In the genomic region with DNA sequence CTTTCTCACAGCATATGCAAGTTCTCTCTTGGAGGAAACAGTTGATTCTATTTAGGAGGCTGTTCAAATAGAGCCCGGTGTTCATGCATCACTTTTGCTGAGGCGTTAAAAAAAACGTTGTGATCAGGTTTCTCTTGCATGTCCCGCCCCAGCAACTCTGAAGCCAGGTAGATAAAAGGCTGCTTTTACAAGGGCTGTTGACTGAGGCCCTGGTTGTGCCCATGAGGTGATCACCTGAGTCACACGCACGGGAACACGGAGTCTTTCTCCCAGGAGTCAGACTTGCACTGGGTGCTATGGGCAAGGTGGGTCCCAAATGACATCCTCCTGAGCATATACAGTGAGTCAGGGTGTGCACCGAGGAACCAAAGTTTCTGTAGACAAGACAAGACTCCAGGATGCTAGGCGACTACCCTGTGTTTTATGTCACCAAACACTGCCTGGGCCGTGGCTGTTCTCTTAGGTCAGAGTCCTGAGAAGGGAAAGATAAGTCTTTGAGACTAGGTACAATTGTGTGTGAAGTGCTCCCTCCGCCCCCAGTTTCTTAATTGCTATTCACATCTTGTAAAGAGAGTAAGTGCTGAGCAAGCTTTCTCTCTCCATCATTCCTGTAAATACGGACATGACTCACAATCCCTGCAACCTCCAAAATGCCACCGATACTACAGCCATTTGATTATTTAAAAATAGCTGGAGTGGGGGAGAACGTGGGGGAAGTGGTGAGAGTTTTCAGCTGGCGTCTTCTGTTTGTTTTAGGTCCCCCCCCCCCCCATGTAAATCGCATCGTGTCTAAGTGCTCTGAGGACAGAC, we compare ENCODE assay signal across 27 mouse cellular contexts. TPM values are rescaled to one million over a fixed set of nuclear protein-coding genes. Genes with fewer than 3 reads are reported as not detected.
A peak's percentile ranks its signal among the peaks of the same experiment; 100 is the strongest.
DNase-seq lines count a peak whose midpoint lies in the region; ATAC-seq and TF ChIP-seq lines count a peak whose summit lies in the region.
"Had no signal": no experiment of that assay in that cellular context is flagged by ENCODE, and none has a peak within 500 bp of the region (broad histone marks: within the 10 kb centered on the region; RNA-seq: fewer than 3 reads in every experiment).

No protein-coding gene starts in this region.

- H3K4me3 ChIP-seq in intestine, embryonic 15.5 days (replicated peaks), result no peak overlapping the region
- H3K4me3 ChIP-seq in small intestine, adult 2 months (ENCODE audit: low read depth, low read length), result no peak overlapping the region
- H3K4me3 ChIP-seq: forebrain, embryonic 10.5 days; kidney, embryonic 15.5 days; limb, embryonic 10.5 days; midbrain, embryonic 12.5 days; neural tube, embryonic 12.5 days had no signal

- H3K27me3 ChIP-seq in intestine, embryonic 15.5 days (replicated peaks), result no peaks in the 10 kb centered on the region
- H3K27me3 ChIP-seq in small intestine, adult 2 months (ENCODE audit: control insufficient read depth, insufficient read depth, low read length), result no peaks in the 10 kb centered on the region
- H3K27me3 ChIP-seq: kidney, embryonic 15.5 days; midbrain, embryonic 12.5 days; neural tube, embryonic 12.5 days had no signal

- H3K9me3 ChIP-seq in intestine, embryonic 15.5 days, result no peaks in the 10 kb centered on the region
- H3K9me3 ChIP-seq: forebrain, embryonic 10.5 days; kidney, embryonic 15.5 days; limb, embryonic 10.5 days; midbrain, embryonic 12.5 days; neural tube, embryonic 12.5 days had no signal

- H3K4me1 ChIP-seq in intestine, embryonic 15.5 days (replicated peaks), result peaks cover 15% of the 10 kb centered on the region
- peaks cover 24% of the 10 kb centered on the region for H3K4me1 ChIP-seq in small intestine, adult 2 months (ENCODE audit: control insufficient read depth, insufficient read depth, insufficient read length, low read length)
- H3K4me1 ChIP-seq: neural tube, embryonic 12.5 days had no signal

- no peak for TF ChIP-seq POLR2A in small intestine, adult 2 months (IDR thresholded peaks at IDR 0.05; ENCODE audit: low read depth, low read length)

- H3K36me3 ChIP-seq in intestine, embryonic 15.5 days, result no peaks in the 10 kb centered on the region
- H3K36me3 ChIP-seq in small intestine, adult 2 months (ENCODE audit: control insufficient read depth, insufficient read depth, low read length), result no peaks in the 10 kb centered on the region
- H3K36me3 ChIP-seq: forebrain, embryonic 10.5 days; kidney, embryonic 15.5 days; limb, embryonic 10.5 days; midbrain, embryonic 12.5 days; neural tube, embryonic 12.5 days had no signal

- H3K9ac ChIP-seq in intestine, embryonic 15.5 days, result no peak overlapping the region
- H3K9ac ChIP-seq: hindbrain, embryonic 14.5 days; kidney, embryonic 15.5 days; midbrain, embryonic 12.5 days; neural tube, embryonic 12.5 days had no signal

- DNase-seq in right cerebral cortex, adult 18-20 months, result peak; percentile 21
- no peak for DNase-seq in right cerebral cortex, postnatal 25 days
- no peak for DNase-seq in natural killer cell, adult 2 months (ENCODE audit: low spot score in 2 of 2)
- no peak for DNase-seq in adrenal gland, adult 18-20 months (ENCODE audit: low spot score in 2 of 2)
- no peak for DNase-seq in layer of hippocampus, postnatal 14 days (ENCODE audit: low spot score in 2 of 2)
- DNase-seq: adrenal gland, postnatal 25 days; cerebellum, adult 11 months; cerebellum, adult 9-11 months; gastrocnemius, postnatal 25 days; heart, postnatal 4 days; kidney, postnatal 4 days; retina, postnatal 1 day; thymus, postnatal 25 days had no signal

- H3K4me2 ChIP-seq in intestine, embryonic 15.5 days (replicated peaks), result peak overlapping the region; percentile 26
- H3K4me2 ChIP-seq: hindbrain, embryonic 14.5 days; kidney, embryonic 15.5 days; midbrain, embryonic 12.5 days; neural tube, embryonic 12.5 days had no signal

- ATAC-seq in intestine, embryonic 15.5 days, result peak; percentile 91
- ATAC-seq: forebrain, embryonic 16.5 days; inflammation-experienced regulatory T-cells, adult 6 months had no signal

- WGBS in intestine, embryonic 15.5 days, result 37% methylated on average over 17 of the region's 17 CpGs
- WGBS in small intestine, adult 2 months, result 17% methylated on average over 17 of the region's 17 CpGs

- peak overlapping the region; percentile 78 for H3K27ac ChIP-seq in intestine, embryonic 15.5 days
- peak overlapping the region; percentile 89 for H3K27ac ChIP-seq in small intestine, adult 2 months (ENCODE audit: insufficient read depth, low read depth, low read length)
- H3K27ac ChIP-seq: forebrain, embryonic 10.5 days; hindbrain, embryonic 14.5 days; kidney, embryonic 15.5 days; limb, embryonic 10.5 days; midbrain, embryonic 12.5 days; neural tube, embryonic 12.5 days had no signal

- no peak for TF ChIP-seq CTCF in small intestine, adult 2 months (IDR thresholded peaks at IDR 0.05; ENCODE audit: extremely low read depth, insufficient read length, insufficient replicate concordance, low read depth, low read length)

RNA-seq across cellular contexts. Expression of a gene that starts 49.8 kb away (rescaled TPM):
- 0.53 and 0.62 TPM in 2 replicates for polyA plus RNA-seq in intestine, embryonic 15.5 days (2015; fragmentation: Nextera tagmentation; extraction: Ambion mirVana)
- 0.19 and 0.39 TPM in 2 replicates for polyA plus RNA-seq in small intestine, adult 2 months (2012; rRNA removed)
- 1 to 10 TPM in 1 of 2 experiments, under 1 TPM in 1; 0.50 to 1.7 TPM for total RNA-seq in adrenal gland, adult 18-20 months (2021)
- under 1 TPM; 0.71 to 0.91 TPM for total RNA-seq in layer of hippocampus, postnatal 14 days (2021)
- total RNA-seq: common myeloid progenitor, adult 5-6 weeks; liver, adult 2 months; megakaryocyte, adult 5-6 weeks; monocyte, adult 5-6 weeks had no signal
- polyA plus RNA-seq: forebrain, embryonic 10.5 days; inflammation-experienced regulatory T-cells, adult 6 months; limb, embryonic 10.5 days; liver, adult 2 months; midbrain, embryonic 12.5 days; neural tube, embryonic 12.5 days had no signal
